Mouse (Mus musculus): ENCODE data around the gene Pole4.

GRCm38 (mm10) chr6:82753638-82754361, 48.6 kb upstream of the Pole4 start:
- peak; percentile 73; the same call in 1 of the 2 replicates for TF ChIP-seq CTCF (IDR thresholded peaks at IDR 0.05; ENCODE audit: extremely low read depth, insufficient read length, insufficient replicate concordance, low read depth, low read length)
- TF ChIP-seq POLR2A (IDR thresholded peaks at IDR 0.05; ENCODE audit: low read depth, low read length) = no peak

All from small intestine, adult 2 months (tissue).